Mouse (Mus musculus) limb, embryonic 14.5 days (tissue): Measurements from ENCODE around the gene Dcbld2. TPM values are rescaled to one million over a fixed set of nuclear protein-coding genes. Genes with fewer than 3 reads are reported as not detected.

Experiments
- ATAC-seq: fragments of 200-750 bp; cut with Nextera tagmentation; 2 replicates; pipeline ENCODE4 v1.8.0; 2017; ENCODE audit warnings: low read depth, moderate number of reproducible peaks, moderate TSS enrichment; ENCODE audit not compliant: low FRiP score
- DNase-seq: peaks from one replicate; pipeline ENCODE4 v3.0.0-alpha.2; 2015; ENCODE audit warnings: low spot score
- H3K27ac ChIP-seq: fragments of 300-500 bp; sonication (generic); replicated peaks from 2 replicates; pipeline ENCODE4 v1.5.1; 2014; ENCODE audit warnings: low read depth, mild to moderate bottlenecking, low read length, moderate library complexity, mixed read lengths
- H3K27me3 ChIP-seq: fragments of 300-500 bp; sonication (generic); 2 replicates; pipeline ENCODE4 v1.6.1; 2014; ENCODE audit warnings: low read length, mixed read lengths; ENCODE audit not compliant: control insufficient read depth, insufficient read depth
- H3K36me3 ChIP-seq: fragments of 300-500 bp; sonication (generic); 2 replicates; pipeline ENCODE4 v1.6.1; 2014; ENCODE audit warnings: mild to moderate bottlenecking, low read length, moderate library complexity, mixed read lengths; ENCODE audit not compliant: control insufficient read depth, insufficient read depth
- H3K4me1 ChIP-seq: fragments of 300-500 bp; sonication (generic); 2 replicates; pipeline ENCODE4 v1.6.1; 2014; ENCODE audit warnings: antibody characterized with exemption, low read length, mixed read lengths; ENCODE audit not compliant: control insufficient read depth, insufficient read depth
- H3K4me2 ChIP-seq: fragments of 300-500 bp; sonication (generic); replicated peaks from 2 replicates; pipeline ENCODE4 v1.6.1; 2014; ENCODE audit warnings: low read depth, mild to moderate bottlenecking, low read length, moderate library complexity; ENCODE audit not compliant: severe bottlenecking
- H3K4me3 ChIP-seq: fragments of 300-500 bp; sonication (generic); replicated peaks from 2 replicates; pipeline ENCODE4 v1.5.1; 2014; ENCODE audit warnings: low read length
- H3K9ac ChIP-seq: fragments of 300-500 bp; sonication (generic); 2 replicates; pipeline ENCODE4 v1.6.1; 2014; ENCODE audit warnings: mild to moderate bottlenecking, low read depth, low read length, moderate library complexity; ENCODE audit not compliant: severe bottlenecking
- H3K9me3 ChIP-seq: fragments of 300-500 bp; sonication (generic); 2 replicates; pipeline ENCODE4 v1.6.1; 2016; ENCODE audit warnings: low read length; ENCODE audit not compliant: control insufficient read depth
- POLR2A ChIP-seq: fragments of 200-500 bp; IDR thresholded peaks from 2 replicates; pipeline ENCODE4 v1.8.0; 2012; ENCODE audit warnings: inconsistent platforms, mild to moderate bottlenecking, moderate library complexity, borderline replicate concordance; ENCODE audit not compliant: insufficient read depth, insufficient read length; ENCODE audit errors: extremely low read depth
- WGBS: fragments of 180-500 bp; shearing (Covaris S2); extraction: QIAGEN DNeasy Blood & Tissue Kit; methylation state at CpG from one replicate; pipeline ENCODE4 v1.1.7; 2014; 5-methylcytosine and 5-hydroxymethylcytosine counted together
- polyA plus RNA-seq, 2 experiments: library from polyadenylated mRNA; depleted of rRNA in 1 of 2; stranded (reverse) in 1 of 2; unstranded in 1 of 2; fragments of >200 nt; fragmentation: Nextera tagmentation in 1 of 2; extraction: Ambion mirVana in 1 of 2; gene quantifications; 2 replicates each; pipeline versions ENCODE4 v1.2.1 to v1.2.3; 2012 to 2014

Gene Dcbld2
- polyA plus RNA-seq, 2 experiments: 10.0 to 22.8 TPM

DNA sequence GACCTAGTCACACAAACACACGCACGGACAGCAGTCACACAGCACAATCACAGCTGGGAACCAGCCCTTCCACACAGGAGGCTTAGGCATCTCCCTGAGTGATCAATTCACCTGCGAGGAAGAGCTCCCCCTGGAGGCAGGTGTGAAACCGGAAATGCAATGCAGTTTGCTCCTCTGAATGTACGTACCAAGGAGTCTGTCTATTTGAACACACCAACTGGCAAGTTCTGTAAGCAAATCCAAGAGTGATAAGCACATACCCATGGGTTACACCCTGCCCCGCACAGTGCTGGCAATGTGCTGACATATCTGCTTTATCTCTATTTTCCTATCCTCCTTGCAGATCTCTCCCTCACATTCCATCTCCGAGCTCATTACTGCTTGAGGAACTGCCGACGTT is 106.3 kb downstream of the Dcbld2 start:
- Histone ChIP-seq H3K36me3 (no peaks in the 10 kb centered on the region), H3K27me3 (no peaks in the 10 kb centered on the region), H3K4me2 (no peak overlapping the region), H3K27ac (no peak overlapping the region), H3K4me3 (no peak overlapping the region), H3K9ac (no peak overlapping the region), H3K4me1 (peaks cover 21% of the 10 kb centered on the region), H3K9me3 (no peaks in the 10 kb centered on the region)
- TF ChIP-seq POLR2A: no peak
- ATAC-seq: no peak
- 90% methylated on average over 9 of the region's 9 CpGs for WGBS
- DNase-seq: no peak

DNA sequence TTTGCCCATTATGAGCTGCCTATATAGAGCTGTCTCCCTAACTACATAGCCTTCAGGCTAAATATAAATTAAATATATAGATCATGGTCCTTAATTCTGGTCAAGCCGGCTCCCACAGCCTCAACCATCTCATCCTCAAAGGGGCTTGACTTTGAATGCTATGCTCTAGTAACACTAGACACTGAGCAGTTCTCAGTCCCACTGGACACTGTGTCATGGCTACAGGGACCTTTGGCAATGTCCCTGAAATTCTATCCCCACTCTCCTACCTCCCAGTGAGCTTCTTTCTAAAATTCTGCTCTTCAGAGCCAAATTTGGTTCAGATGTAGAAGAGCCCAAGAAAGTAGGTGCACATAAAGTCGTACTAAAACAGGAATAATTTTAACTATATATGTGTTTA is 107.9 kb downstream of the Dcbld2 start:
- Histone ChIP-seq H3K4me2 (no peak overlapping the region), H3K27ac (no peak overlapping the region), H3K9me3 (no peaks in the 10 kb centered on the region), H3K9ac (no peak overlapping the region), H3K4me3 (no peak overlapping the region), H3K4me1 (peaks cover 14% of the 10 kb centered on the region), H3K36me3 (no peaks in the 10 kb centered on the region), H3K27me3 (no peaks in the 10 kb centered on the region)
- TF ChIP-seq POLR2A: no peak
- WGBS: 93% methylated on average over 2 of the region's 2 CpGs
- no peak for DNase-seq
- ATAC-seq: no peak

DNA sequence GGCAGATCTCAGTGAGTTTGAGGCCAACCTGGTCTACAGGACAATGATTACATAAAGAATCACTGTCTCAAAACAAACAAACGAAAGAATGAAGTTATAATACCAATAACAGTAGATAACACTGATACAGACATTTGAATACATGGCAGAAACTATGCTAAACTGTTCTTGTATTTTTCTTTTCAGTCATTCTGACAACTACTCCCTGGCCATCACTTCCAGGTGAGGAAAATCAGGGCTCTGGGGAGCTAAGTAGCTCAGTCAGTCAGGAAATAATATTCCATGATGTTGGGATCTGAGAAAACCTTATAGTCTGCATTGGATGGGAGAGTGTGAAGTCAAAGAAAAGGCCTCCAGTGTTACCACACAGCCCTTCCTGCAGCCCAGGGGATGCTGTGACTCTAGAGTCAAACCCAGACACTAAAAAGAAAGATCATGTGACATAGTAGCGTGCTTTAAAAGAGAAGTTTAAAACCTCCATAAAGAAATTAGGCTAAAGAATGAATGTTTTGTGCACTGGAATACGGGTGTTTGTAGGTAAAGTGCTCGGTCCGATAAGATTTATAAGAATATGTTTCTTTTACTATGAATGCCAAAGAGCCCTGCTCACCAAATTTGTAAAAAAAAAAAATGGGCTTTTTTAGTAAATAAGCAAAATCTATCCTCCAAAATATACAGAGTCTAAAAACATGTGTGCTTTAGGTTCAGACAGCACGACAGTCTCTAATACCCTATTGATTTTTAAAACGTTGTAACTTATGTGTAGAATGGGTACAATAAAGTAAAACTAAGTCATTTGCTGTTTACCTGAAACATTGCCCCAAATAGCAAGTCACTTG is 108.9 kb downstream of the Dcbld2 start:
- no peak overlapping the region for H3K4me2 ChIP-seq
- WGBS: 77% methylated on average over 7 of the region's 7 CpGs
- H3K9ac ChIP-seq: no peak overlapping the region
- no peaks in the 10 kb centered on the region for H3K9me3 ChIP-seq
- DNase-seq (no peak), ATAC-seq (no peak)
- no peak overlapping the region for H3K27ac ChIP-seq
- H3K27me3 ChIP-seq: no peaks in the 10 kb centered on the region
- peaks cover 14% of the 10 kb centered on the region for H3K4me1 ChIP-seq
- no peak overlapping the region for H3K4me3 ChIP-seq
- no peak for TF ChIP-seq POLR2A
- H3K36me3 ChIP-seq: no peaks in the 10 kb centered on the region

Other genes starting within 250 kb of the Dcbld2 start
- 14.4 and 15.2 TPM in 2 replicates for gene St3gal6, start 115.8 kb downstream of the Dcbld2 start, polyA plus RNA-seq (2012; rRNA removed)
- gene St3gal6, start 115.8 kb downstream of the Dcbld2 start, polyA plus RNA-seq (2014; fragmentation: Nextera tagmentation; extraction: Ambion mirVana): 12.8 and 15.2 TPM in 2 replicates
- gene Gm813, start 208.5 kb downstream of the Dcbld2 start, polyA plus RNA-seq (2012; rRNA removed): not detected in 2 replicates
- not detected in 2 replicates for gene Gm813, start 208.5 kb downstream of the Dcbld2 start, polyA plus RNA-seq (2014; fragmentation: Nextera tagmentation; extraction: Ambion mirVana)
- not detected in 2 replicates for gene E330017A01Rik, start 230.3 kb downstream of the Dcbld2 start, polyA plus RNA-seq (2012; rRNA removed)
- not detected in 2 replicates for gene E330017A01Rik, start 230.3 kb downstream of the Dcbld2 start, polyA plus RNA-seq (2014; fragmentation: Nextera tagmentation; extraction: Ambion mirVana)